Mouse (Mus musculus): ENCODE data around the gene St6galnac3.

The St6galnac3 gene

DNA sequence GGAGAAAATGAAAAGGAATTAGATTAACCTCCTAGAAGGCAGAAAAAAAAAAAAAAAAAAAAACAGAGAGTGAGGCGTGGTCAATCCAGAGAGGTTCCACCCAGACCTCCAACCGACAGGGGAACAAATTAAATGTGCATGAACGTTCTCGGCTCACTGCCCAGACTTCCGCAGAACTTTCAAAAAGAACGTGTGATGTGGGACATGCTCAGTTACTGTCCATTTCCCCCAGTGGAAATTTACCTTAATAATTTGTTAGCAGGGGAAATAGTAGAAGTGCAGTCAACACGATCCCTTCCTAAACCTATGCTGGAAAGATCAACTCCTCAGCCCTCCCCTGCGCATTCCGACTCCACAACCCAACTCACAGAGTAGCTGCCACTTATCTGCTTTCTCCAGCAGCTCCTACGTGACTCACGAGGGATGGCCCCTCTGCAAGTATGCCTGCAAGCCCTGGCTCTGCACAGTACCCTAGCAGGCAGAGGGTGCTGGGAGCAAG is 35.1 kb downstream of the St6galnac3 start:
- no peak for DNase-seq (ENCODE audit: low spot score)

DNA sequence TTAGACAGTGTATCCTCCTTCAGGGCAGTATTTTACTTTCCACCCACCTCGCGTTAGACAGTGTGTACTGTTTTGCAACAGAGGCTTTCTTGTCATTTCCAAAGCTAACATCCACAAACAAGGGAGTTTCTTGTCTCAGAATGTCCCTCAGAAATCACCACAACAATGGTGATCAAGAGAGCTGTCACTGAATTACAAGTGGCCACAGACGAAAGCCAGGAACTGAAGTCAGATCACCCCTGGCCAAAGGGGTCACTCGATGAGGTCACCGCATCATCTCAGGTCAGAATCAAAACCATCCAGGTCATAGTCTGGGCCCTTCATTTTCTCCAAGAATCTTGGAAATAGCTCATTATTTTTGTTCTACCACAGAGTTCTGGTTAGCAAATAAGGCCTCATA is 37.1 kb downstream of the St6galnac3 start:
- DNase-seq (ENCODE audit: low spot score) = no peak

DNA sequence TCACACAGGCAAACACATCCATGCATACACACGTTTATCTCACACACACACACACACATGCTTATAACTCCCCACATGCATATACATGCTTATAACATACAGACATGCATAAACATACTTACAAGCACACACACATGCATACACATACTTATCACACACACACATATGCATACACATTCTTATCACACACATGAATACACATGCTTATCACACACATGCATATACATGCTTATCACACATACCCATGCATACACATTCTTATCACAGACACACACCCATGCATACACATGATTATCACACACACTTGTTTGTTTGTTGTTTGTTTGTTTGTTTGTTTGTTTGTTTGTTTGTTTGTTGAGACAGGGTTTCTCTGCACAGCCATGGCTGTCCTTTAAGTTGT is 40.1 kb downstream of the St6galnac3 start:
- DNase-seq (ENCODE audit: low spot score) = no peak

DNA sequence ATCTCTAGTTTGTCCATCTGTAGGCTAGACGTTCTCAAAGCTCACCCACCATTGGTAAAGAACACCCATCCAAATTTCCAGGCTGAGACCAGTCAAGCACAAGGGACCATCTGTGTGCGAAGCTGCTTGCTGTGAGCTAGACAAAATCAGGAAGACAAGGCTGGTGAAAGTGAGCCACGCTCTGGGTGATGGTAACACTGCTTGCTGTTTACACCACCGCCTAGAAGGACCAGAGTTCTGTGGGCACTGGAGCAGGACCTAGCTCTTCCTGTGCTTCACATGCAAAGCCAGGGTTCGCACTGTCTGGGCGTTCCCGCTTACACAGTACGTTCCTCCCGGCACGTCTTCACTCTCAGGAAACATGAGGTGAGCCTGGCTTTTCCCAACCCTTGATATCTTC is 42.7 kb downstream of the St6galnac3 start:
- no peak for DNase-seq (ENCODE audit: low spot score)

DNA sequence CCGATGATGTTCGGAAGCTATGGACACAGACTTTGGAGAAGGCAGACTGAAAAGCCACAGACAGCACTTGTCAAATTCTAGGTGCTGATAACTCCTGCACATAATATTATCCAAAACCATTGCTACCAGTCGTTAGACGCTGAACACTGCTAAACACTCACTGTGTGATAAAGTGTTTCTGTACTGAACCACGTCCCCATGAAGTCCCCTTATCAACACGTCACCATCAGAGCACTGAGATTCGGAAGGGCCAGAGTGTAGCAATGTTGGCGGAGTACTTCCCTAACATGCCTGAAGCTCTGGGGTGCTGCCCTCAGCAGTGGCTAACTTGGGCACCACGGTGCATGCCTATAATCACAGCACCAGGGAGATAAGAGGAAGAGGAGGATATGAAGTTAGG is 43.3 kb downstream of the St6galnac3 start:
- no peak for DNase-seq (ENCODE audit: low spot score)

DNA sequence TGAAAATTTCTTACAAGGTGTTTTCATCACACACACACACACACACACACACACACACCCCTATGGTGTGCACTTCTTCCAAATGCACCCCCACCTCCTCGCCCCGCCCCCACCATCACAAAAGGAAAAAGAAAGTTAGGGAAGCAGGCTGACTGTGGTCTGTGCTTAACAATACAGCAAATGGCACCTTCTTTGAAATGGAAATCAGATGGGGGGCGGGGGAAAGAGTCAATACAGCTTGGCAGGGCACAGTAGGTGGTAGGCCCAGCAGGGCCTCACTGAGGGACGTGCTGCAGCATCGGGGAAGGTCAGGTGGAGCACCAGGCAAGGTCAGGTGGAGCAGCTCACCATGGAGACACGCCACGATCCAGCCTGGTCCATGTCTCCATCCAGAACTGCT is 49.1 kb downstream of the St6galnac3 start:
- no peak for DNase-seq (ENCODE audit: low spot score)

DNA sequence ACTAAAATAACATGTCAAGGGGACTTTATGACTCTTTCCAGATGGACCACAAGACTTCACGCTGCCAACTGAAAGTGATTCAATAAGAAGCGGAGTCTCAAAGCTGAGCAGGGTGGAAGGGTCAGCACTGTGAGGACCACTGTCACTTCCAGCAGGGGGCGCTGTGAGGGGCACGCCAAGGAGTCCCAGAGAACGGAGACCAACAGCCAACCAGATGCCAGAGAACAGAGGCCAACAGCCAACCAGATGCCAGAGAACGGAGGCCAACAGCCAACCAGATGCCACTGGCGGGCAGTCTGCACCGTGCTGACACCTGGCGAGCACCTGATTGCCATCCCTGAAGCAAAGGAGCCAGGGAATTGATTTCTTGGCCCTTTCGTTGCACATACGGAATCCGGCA is 49.9 kb downstream of the St6galnac3 start:
- peak; percentile 80 for DNase-seq (ENCODE audit: low spot score)

DNA sequence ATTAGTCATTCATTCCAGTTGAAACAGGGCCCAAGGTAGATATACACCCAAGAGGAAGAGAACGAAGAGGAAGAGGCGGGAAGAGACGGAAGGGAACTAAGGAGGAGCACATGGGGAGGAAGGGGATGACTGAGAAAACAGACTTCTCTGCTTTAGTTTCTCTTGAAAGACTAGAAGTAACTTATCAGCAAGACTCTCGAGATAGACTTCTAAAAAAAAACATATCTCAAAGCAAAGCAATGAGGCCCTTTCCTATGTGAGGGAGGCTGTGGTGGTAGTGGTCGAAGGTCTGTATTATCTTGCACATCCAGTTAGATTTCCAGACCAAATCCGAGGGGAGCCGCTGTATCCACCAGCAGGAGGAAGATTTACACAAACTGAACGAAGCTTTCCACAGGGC is 50.6 kb downstream of the St6galnac3 start:
- no peak for DNase-seq (ENCODE audit: low spot score)

DNA sequence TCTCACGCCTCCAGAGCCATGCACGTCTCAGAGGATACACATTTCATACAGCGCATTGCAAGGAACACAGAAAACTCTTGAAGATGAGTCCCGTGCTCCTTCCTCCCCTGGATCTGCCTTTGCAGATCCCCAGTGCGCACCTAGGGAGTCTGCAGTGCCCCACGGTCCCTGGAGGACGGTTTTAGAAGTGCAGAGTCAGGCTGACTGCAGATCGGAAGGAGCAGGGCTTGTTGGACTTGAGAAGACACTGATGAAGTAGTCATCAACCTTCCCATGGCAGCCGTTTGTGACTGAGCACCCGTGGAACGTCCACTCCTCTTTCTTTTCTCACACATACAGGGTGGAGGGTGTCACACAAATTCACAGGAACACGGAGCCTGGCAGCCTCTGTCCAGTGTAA is 51.5 kb downstream of the St6galnac3 start:
- DNase-seq (ENCODE audit: low spot score) = no peak

DNA sequence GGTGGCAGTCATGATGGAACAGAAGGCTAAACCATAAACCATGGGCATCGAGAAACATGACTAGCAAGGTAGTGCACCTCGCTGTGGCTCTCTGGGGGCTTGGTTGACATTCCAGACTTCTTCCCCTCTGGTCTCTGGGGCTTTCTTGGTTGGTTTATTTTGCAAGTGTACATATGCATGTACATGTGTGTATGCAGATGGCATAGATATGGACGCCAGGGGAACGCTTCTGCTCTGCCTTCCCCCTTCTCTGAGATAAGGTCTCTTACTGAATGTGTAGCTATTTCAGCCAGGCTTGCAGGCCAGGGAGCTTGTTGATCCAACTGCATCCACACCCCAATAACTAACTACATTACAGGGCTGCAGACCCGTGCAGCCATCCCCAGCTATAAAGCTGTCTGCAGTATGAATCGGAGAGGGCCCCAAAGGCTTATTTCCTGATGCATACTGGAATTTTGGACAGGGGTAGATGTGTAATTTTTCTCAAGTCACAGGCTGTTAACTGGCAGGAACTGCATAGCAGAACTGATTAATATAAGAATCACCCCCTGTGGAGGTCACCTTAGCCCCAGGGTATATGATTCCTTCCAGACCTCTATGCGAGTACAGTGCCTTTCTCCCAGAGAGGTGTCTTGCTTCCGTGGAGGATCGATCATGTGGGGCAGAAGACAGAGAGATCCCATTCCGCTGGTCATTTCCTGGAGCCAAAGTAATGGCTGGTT is 53.9 kb downstream of the St6galnac3 start:
- no peak for DNase-seq (ENCODE audit: low spot score)

DNA sequence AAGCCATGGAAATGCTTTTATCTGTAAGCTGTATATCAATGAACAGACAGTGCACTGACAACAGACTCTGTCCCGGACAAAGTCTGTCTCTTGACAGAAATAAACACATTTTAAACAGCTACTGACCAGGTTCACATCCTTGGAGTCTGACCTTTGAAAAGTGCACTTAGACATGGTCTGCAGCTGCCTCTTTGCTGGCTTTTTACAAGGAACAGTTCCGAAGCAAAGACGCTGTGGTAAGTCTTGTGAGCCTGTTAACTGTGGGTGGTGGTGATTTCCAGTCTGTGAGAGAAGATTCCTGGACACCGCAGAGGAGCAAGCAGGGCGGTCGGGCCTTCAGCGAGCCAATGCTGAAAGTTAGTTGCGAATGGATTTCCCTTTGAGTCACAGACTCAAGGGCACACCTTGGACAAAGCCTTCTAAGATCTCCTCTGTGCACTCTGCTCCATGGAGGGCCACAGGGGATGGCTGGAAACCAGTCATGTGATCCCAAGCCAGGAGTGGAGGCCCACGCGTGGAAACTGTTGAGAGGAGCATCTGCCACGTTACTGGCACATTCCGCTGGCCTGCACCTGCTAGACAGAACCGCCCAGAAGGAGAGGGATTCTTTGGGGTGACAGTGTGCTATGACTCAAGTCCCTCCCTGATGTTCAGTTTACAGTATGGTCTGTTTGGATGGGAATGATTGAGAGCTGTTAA is 55.1 kb downstream of the St6galnac3 start:
- DNase-seq (ENCODE audit: low spot score) = no peak

DNA sequence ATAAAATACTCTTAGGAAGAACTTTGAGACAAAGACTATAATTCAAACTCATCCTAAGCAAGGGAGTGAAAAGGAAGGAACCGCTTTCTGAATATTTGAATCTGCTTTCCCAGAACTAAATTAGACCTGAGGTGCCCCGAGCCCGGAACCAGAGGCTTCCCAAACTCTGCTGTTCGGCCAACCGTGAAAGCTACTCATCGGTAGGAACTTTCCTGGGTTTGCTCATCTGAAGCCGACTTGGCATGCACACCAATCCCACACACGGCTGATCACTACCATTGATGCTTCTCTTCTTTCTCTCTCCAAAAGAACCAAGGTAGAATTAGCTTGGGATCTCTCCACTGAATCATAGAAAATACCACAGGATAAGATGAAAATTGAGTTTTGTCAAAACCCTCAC is 55.6 kb downstream of the St6galnac3 start:
- no peak for DNase-seq (ENCODE audit: low spot score)

DNA sequence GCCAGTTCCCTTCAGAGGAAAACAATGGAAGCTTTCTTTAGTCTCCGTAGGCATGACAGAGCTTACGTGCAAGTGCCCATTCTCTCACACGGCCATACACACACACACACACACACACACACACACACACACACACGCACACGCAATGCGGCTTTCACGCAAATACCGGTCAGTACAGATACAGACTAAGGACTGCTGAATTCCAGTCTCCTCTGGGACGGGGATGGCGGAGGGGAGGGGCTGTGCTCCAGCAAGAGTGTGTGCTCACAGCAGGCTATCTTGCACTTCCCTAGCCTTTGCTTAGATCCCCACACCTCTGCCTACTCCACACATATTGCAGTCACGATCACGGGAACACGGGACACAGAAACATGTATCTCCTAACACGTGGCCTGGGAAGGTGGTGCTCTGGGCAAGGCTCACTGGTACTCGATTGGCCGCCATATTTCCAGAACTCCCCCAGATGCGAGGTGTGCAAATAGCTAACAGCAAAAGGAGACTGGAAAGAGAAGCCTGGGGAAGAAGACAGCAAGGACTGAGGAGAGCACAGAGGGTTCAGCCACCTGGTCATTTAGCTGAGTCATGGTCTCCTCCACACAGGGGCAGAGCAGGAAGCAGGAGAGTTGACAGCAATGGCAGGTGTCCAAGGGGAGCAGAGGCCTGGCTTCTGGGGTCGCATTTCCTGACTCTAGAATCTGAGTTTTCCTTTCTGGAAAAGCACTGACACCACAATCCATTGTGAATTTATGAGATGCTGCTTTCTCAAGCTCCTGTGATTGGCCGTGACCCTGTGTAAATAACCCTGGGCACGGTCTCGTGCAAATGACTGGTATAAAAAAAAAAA is 56.3 kb downstream of the St6galnac3 start:
- DNase-seq (ENCODE audit: low spot score) = peak; percentile 28

DNA sequence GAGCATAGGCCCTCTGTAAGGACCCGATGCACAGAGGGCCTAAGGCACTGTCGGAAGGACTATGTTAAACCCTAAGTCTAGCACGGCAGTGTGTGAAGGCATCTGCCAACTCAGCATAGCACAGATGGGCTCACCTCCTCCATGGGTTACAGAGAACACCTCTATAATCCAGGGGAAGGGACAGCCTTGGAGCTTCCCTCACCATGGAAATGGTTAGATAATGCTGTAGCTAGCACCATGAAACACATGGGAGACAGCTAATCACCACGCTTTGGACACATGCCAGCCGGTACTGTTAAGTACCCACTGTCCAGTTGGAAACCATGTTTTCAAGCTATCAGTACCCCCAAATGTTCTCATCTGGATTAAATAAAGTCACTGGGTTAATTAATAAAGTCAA is 60.3 kb downstream of the St6galnac3 start:
- DNase-seq (ENCODE audit: low spot score) = no peak

DNA sequence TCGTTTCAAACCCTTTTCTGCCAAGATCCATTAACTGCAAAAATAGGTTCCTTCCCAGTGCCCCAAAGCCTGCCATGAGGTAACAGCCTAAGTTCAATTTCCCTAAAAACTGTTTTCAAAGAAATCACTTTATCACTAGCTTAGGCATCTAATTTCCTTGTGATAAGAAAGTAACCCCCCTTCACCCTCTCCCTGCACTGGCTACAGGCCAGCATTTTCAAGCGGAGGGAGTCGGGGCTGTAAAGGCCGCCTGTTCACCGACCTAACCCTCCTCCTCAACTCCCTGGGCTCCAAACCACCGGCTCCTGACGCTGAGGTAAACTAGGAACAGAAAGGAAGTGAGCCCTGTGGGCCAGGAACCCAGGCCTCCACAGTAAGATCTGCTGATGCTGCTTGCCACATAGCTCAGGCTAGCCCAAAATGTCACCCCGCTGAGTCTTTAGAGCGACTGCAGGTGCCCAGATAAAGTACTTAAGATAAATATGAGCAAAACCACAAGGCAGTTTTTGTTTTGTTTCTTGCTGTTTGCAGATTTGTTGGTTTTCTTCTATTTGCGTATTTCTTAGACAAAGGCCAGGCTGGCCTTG is 61.0 kb downstream of the St6galnac3 start:
- DNase-seq (ENCODE audit: low spot score) = no peak

DNA sequence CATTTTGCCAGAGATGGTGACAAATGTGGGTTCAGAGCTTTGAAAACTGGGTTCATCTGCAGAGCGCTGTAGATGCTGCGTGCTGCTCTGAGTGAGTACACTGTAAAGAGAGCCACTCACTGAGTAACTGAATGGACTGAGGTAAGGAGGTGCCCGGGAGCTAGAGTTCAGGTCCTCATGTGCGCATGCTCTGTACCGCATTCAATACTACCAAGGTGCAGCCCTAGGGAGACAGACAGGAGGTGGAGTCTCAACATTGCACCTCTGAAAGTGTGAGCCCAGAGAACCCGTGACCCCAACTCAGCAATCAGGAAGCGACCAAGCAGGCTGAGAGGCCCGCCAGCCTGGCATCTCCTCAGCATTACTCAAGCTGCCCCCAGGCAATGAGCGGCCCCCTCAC is 62.2 kb downstream of the St6galnac3 start:
- no peak for DNase-seq (ENCODE audit: low spot score)

DNA sequence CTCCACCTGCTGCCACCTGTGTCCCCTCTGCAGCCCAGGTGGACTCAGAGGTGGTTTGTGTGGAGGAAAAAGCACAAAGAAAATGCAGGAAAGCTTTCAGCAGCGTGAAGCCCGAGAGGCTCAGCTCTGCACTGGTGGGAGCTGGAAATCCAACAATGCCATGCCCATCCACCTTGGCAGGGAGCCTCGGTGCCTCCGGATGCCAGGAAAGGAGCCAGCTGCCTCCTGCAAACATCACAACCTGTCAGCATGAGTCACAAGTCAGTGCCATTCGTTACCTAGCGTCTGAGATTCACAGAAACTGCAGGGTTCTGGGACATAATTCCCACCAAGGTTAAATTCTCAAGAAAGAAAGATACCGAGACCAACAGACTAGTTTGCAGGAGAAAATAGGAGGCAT is 63.0 kb downstream of the St6galnac3 start:
- DNase-seq (ENCODE audit: low spot score) = no peak

DNA sequence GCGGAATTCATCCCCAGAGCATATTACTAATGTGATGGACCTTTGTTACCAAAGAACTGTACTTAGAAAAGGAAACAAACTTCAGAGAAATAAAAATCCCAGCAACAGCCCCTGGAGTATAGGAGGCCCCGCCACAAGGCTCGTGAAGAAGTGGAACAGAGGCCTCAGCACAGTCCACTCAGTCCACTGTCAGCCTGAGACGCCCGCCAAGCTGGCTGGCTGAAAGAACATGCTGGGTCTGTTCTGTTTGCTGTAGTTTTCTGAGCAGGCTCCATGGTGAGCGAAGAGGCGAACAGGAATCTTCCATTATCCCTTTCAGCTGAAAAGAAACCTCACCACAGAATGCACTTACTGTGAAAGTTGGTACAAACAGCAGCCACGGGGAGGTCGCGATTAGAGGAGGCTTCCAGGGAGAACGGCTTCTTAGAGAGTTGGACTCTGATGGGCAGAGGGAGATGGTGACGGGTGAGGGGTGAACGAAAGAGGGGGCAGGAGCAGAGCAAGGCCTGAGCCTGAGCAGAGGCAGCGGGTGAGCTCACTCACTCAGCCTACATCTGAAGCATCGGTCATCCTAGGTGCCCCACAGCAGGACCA is 65.3 kb downstream of the St6galnac3 start:
- DNase-seq (ENCODE audit: low spot score) = no peak

DNA sequence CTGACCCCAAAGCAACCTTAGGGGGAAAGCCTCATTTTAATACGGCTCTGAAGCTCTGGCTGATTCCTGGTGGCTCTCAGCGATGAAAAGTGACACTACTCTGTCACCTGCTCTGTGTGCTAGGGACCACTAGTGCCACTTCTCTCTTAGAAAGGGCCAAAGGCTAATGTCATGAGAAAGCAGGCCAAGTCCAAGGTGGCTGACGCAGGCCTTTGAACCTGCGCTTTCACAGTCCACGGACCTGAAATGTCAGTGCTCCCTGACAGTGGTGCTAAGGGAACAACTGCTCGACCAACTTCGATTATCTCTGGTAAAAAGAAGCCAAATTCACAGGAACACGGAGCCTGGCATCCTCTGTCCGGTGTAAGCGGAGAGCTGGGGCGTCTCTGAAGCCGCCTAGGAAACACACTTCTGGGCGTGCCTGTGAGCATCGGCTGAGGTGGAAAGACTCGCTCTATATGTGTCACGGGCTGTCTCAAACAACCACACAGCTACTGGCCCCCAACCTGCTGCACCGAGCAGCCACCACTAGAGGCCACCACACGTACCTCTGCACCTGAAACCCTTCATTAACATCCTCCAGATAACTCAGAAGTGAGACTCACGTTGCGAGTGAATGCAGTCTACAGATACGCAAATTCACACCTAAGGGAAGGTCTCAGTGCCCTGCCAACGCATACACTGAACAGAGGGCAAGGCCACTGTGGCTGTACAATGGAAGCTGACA is 66.8 kb downstream of the St6galnac3 start:
- DNase-seq (ENCODE audit: low spot score) = peak; percentile 60

DNA sequence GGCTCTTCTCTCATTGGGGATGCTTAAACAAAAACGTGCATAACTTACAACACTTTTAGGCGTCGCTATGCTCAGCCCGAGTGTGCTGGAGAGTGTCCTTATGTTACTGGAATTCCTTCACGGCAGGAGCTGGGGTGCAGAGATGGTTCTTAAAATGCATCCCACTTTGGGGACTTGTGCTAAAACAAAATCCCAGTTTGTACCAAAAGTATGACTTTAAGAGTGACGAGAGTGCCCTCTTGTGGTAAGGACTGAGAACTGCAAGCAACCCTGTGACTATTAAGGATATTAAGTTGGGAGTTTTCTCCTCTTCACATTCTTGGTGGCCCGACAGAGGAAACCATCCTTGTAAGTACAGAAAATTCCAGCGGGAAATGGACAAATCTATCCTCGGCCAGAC is 69.9 kb downstream of the St6galnac3 start:
- peak; percentile 91 for DNase-seq (ENCODE audit: low spot score)

DNA sequence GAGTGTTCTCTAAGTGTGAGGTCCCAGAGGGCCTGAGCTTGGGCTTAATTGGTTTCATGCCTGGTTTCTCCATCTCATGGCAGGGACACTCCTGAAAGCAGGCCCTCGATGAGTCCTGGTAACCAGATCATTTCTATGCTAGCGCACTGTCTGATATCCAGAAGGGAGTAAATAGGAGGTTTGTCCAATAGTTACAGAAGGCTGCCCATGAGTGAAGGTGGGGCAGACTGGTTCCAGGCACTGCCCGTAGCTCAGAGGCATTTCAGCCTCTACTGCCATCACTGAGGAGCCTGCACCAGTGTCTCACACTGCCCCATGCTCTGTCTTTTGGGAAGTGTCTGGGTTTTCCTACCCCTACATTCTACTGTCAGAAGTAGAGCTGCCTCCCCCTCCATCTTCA is 72.1 kb downstream of the St6galnac3 start:
- DNase-seq (ENCODE audit: low spot score) = no peak
